Mouse (Mus musculus) hindbrain, embryonic 16.5 days (tissue): ENCODE data around the gene Stard3nl. TPM values are rescaled to one million over a fixed set of nuclear protein-coding genes. Genes with fewer than 3 reads are reported as not detected.
A peak's percentile ranks its signal among the peaks of the same experiment; 100 is the strongest.

Experiments used
- ATAC-seq: fragments of 200-750 bp; cut with Nextera tagmentation; 2 replicates; pipeline ENCODE4 v1.8.0; 2017; ENCODE audit warnings: moderate TSS enrichment, moderate library complexity
- H3K27ac ChIP-seq: fragments of 300-500 bp; sonication (generic); 2 replicates; pipeline ENCODE4 v1.5.1; 2014; ENCODE audit warnings: low read depth, mild to moderate bottlenecking, control low read depth, low read length, moderate library complexity
- H3K27me3 ChIP-seq: fragments of 300-500 bp; sonication (generic); replicated peaks from 2 replicates; pipeline ENCODE4 v1.6.1; 2014; ENCODE audit warnings: low read length; ENCODE audit not compliant: control insufficient read depth, insufficient read depth
- H3K36me3 ChIP-seq: fragments of 300-500 bp; sonication (generic); 2 replicates; pipeline ENCODE4 v1.6.1; 2014; ENCODE audit warnings: mild to moderate bottlenecking, low read length, moderate library complexity, mixed read lengths; ENCODE audit not compliant: control insufficient read depth, insufficient read depth
- H3K4me1 ChIP-seq: fragments of 300-500 bp; sonication (generic); 2 replicates; pipeline ENCODE4 v1.6.1; 2014; ENCODE audit warnings: low read depth, low read length; ENCODE audit not compliant: control insufficient read depth, insufficient read depth
- H3K4me2 ChIP-seq: fragments of 300-500 bp; sonication (generic); 2 replicates; pipeline ENCODE4 v1.6.1; 2014; ENCODE audit warnings: mild to moderate bottlenecking, low read length, control low read depth, moderate library complexity
- H3K4me3 ChIP-seq: fragments of 300-500 bp; sonication (generic); 2 replicates; pipeline ENCODE4 v1.5.1; 2014; ENCODE audit warnings: mild to moderate bottlenecking, low read length, control low read depth, moderate library complexity
- H3K9ac ChIP-seq: fragments of 300-500 bp; sonication (generic); 2 replicates; pipeline ENCODE4 v1.6.1; 2014; ENCODE audit warnings: low read depth, mild to moderate bottlenecking, control low read depth, low read length, moderate library complexity
- H3K9me3 ChIP-seq: fragments of 300-500 bp; sonication (generic); 2 replicates; pipeline ENCODE4 v1.6.1; 2014; ENCODE audit warnings: mild to moderate bottlenecking, low read length, moderate library complexity; ENCODE audit not compliant: control insufficient read depth
- WGBS: fragments of 180-500 bp; shearing (Covaris S2); extraction: QIAGEN DNeasy Blood & Tissue Kit; methylation state at CpG from one replicate; pipeline ENCODE4 v1.1.7; 2014; 5-methylcytosine and 5-hydroxymethylcytosine counted together
- polyA plus RNA-seq: library from polyadenylated mRNA; unstranded; fragments of >200 nt; fragmentation: Nextera tagmentation; extraction: Ambion mirVana; gene quantifications from 2 replicates; pipeline ENCODE4 v1.2.1, GENCODE M21; 2015

The Stard3nl gene
- polyA plus RNA-seq = 211 and 218 TPM in 2 replicates

GRCm38 (mm10) chr13:19395688-19396354 is at the start of gene Stard3nl:
Gene Stard3nl (minus strand): TSS chr13:19395795.
- 1% methylated on average over 37 of the region's 37 CpGs for WGBS
- H3K4me1 ChIP-seq = peaks cover 19% of the 10 kb centered on the region
- peak within 1 kb of the TSS; percentile 93 for H3K27ac ChIP-seq
- H3K4me2 ChIP-seq = peak within 1 kb of the TSS; percentile 73
- 0 out of 2 replicates have a peak, but pooled peaks cover under 1% of the 10 kb centered on the region for H3K36me3 ChIP-seq
- no peaks in the 10 kb centered on the region for H3K27me3 ChIP-seq
- H3K9ac ChIP-seq = peak within 1 kb of the TSS; percentile 99
- peak within 1 kb of the TSS; percentile 95 for H3K4me3 ChIP-seq
- ATAC-seq = peak; percentile 99
- H3K9me3 ChIP-seq = no peaks in the 10 kb centered on the region

GRCm38 (mm10) chr13:19438040-19438439 is 42.4 kb upstream of the Stard3nl start:
- WGBS = 74% methylated on average over 10 of the region's 10 CpGs
- Histone ChIP-seq H3K27ac (no peak overlapping the region), H3K9ac (no peak overlapping the region), H3K4me1 (no peaks in the 10 kb centered on the region), H3K4me2 (no peak overlapping the region), H3K9me3 (no peaks in the 10 kb centered on the region), H3K4me3 (no peak overlapping the region), H3K27me3 (no peaks in the 10 kb centered on the region), H3K36me3 (no peaks in the 10 kb centered on the region)
- ATAC-seq = peak; percentile 60; the same call in 1 of the 2 replicates

DNA sequence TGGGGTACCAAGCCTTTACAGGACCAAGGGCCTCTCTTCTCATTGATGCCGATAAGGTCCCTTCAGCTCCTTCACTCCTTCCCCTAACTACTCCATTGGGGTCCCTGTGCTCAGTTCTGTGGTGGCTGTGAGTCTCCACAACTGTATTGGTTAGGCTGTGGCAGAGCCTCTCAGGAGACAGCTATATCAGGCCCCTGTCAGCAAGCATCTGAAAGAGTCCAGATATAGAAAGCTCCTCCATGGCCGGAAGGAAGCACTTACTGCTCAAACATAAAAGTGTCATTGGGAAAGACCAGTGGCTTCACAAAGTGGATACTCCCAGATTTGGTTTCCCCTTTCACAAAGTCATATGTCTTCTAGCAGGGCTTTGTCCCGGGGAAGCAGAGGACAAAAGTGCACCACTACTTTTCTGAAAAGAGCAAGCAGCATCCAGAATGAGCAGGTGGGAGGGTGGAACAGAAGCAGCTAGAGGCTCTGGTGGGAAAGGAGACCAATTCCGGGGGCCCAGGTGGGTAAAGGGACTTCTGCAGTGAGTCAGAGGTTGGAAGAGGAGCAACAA is 34.3 kb upstream of the Stard3nl start:
- Histone ChIP-seq H3K4me1 (no peaks in the 10 kb centered on the region), H3K27me3 (no peaks in the 10 kb centered on the region), H3K9ac (no peak overlapping the region), H3K27ac (no peak overlapping the region), H3K36me3 (no peaks in the 10 kb centered on the region), H3K4me3 (no peak overlapping the region), H3K9me3 (no peaks in the 10 kb centered on the region), H3K4me2 (no peak overlapping the region)
- no peak for ATAC-seq
- WGBS = 81% methylated on average over 4 of the region's 4 CpGs

DNA sequence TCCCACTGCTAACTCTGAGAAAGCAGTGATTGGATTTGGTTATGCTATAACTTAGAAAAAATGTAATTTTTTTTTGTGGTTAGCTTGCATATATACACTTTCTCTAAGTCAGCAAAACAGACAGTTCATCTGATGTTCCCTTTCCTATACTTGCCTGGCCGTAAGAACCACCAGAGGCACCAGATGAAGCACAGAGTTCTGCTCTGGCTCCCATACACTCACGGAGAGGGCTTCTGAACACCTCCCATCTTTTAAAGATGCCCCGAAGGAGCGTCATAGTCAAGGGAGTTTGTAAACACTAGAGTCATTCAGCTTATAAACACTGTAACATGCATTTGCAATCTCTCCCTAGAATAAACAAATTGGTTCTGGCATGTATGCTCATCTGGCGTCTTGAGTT is 32.5 kb upstream of the Stard3nl start:
- Histone ChIP-seq H3K4me2 (no peak overlapping the region), H3K4me1 (no peaks in the 10 kb centered on the region), H3K9me3 (no peaks in the 10 kb centered on the region), H3K27me3 (no peaks in the 10 kb centered on the region), H3K4me3 (no peak overlapping the region), H3K9ac (no peak overlapping the region), H3K27ac (no peak overlapping the region), H3K36me3 (no peaks in the 10 kb centered on the region)
- no peak for ATAC-seq
- WGBS = 82% methylated on average over 5 of the region's 5 CpGs

GRCm38 (mm10) chr13:19424563-19424962 is 29.0 kb upstream of the Stard3nl start:
- H3K4me1 ChIP-seq = no peaks in the 10 kb centered on the region
- no peaks in the 10 kb centered on the region for H3K9me3 ChIP-seq
- WGBS = 82% methylated on average over 4 of the region's 4 CpGs
- no peak for ATAC-seq
- H3K27ac ChIP-seq = no peak overlapping the region
- H3K9ac ChIP-seq = no peak overlapping the region
- no peaks in the 10 kb centered on the region for H3K36me3 ChIP-seq
- H3K4me3 ChIP-seq = no peak overlapping the region
- no peaks in the 10 kb centered on the region for H3K27me3 ChIP-seq
- H3K4me2 ChIP-seq = no peak overlapping the region

- no peak overlapping the region for H3K9ac ChIP-seq
- H3K9me3 ChIP-seq = no peaks in the 10 kb centered on the region
- H3K27me3 ChIP-seq = no peaks in the 10 kb centered on the region
- no peaks in the 10 kb centered on the region for H3K36me3 ChIP-seq
- H3K4me1 ChIP-seq = no peaks in the 10 kb centered on the region
- H3K27ac ChIP-seq = no peak overlapping the region
- 78% methylated on average over 1 of the region's 1 CpGs for WGBS
- no peak overlapping the region for H3K4me3 ChIP-seq
- ATAC-seq = no peak
- H3K4me2 ChIP-seq = no peak overlapping the region
These were observed 26.9 kb upstream of the Stard3nl start for GRCm38 (mm10) chr13:19422521-19422920.

DNA sequence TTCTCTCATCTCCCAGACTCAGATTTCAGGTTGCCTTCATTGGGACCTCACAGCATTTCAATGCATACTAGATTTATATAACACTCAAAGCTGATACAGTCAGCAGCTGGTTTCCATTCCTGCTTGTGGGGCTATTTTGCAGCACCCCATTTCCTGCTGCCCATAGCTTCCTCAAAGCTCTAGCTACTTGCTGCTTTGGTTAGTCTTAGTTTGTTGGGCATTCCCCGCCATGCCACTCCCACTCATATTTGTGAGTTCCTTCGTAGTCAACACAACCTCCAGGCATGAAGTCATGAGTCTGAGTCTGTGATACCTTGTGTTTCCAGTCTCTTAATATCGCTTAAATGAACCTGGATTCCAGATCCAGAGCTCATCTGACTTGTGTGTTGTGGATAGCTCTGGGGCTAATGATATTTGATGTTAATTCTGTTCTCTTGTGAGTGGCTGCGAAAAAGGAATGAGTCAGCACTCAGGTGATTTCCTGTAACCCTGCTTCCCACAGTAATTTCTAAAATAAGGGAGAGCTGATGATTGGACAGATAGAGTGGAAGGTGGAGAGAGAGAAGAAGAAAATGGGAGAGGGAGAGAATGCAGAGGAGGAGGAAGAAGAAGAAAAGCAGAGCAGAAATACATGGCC is 22.4 kb upstream of the Stard3nl start:
- Histone ChIP-seq H3K9me3 (no peaks in the 10 kb centered on the region), H3K4me3 (no peak overlapping the region), H3K36me3 (no peaks in the 10 kb centered on the region), H3K27ac (no peak overlapping the region), H3K27me3 (no peaks in the 10 kb centered on the region), H3K9ac (no peak overlapping the region), H3K4me1 (no peaks in the 10 kb centered on the region), H3K4me2 (no peak overlapping the region)
- WGBS = 88% methylated on average over 4 of the region's 4 CpGs
- ATAC-seq = no peak

DNA sequence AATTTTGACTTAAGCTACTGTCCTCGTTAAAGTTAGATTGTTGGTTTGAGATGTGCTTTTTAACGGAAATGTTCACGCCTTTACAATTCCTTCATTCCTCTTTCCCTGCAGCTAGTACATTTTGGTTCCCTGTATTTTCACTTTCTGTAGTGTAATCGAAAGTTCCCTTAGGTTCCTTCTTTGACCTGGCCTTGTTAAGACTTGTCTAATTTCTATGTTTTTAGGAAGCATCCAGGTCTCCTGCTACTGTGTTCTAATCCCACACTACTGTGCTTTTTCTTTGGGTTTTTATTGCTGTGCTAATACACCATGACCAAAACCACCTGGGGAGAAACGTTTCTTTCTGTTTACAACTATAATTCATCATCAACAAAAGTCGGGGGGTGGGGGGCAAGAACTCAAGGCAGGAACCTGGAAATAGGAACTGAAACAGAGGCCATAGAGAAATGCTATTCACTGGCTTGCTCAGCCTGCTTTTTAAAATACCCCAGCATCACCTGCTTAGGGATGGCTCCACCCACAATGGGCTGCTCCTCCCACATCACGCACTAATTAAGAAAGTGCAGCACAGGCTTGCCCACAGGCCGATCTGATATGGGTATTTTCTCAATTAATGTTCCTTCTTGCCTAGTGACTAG is 20.4 kb upstream of the Stard3nl start:
- Histone ChIP-seq H3K9me3 (no peaks in the 10 kb centered on the region), H3K4me3 (no peak overlapping the region), H3K9ac (no peak overlapping the region), H3K36me3 (no peaks in the 10 kb centered on the region), H3K27me3 (no peaks in the 10 kb centered on the region), H3K4me1 (no peaks in the 10 kb centered on the region), H3K27ac (no peak overlapping the region), H3K4me2 (no peak overlapping the region)
- WGBS = 71% methylated on average over 8 of the region's 8 CpGs
- no peak for ATAC-seq

DNA sequence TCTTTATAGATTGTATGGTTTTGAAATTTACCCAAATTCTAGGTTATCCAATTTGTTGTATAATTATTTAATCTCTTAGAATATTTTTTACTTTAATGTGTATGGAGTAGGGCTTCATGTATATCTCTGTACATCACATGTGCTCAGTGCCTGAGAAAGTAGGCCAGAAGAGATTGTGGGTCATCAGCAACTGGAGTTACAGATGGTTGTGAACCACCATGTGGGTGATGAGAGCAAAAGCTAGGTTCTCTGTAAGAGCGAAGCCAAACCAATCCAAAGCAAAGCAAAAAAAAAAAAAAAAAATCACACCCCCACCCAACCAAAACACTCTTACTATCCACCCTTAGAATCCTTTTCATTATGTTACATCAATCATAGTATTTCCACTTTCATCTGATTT is 19.7 kb upstream of the Stard3nl start:
- no peaks in the 10 kb centered on the region for H3K4me1 ChIP-seq
- H3K4me3 ChIP-seq = no peak overlapping the region
- H3K9me3 ChIP-seq = no peaks in the 10 kb centered on the region
- no peak overlapping the region for H3K4me2 ChIP-seq
- 96% methylated on average over 1 of the region's 1 CpGs for WGBS
- H3K27me3 ChIP-seq = no peaks in the 10 kb centered on the region
- no peaks in the 10 kb centered on the region for H3K36me3 ChIP-seq
- no peak overlapping the region for H3K27ac ChIP-seq
- H3K9ac ChIP-seq = no peak overlapping the region
- ATAC-seq = no peak
